Mouse (Mus musculus) limb, embryonic 11.5 days (tissue): ENCODE measurements at regions not wholly inside any gene's neighbourhood (a gene's known extent, or its start where the extent isn't known, plus 50 kb on each side); places are given as distances from the start of the nearest gene placed in this dataset.

Source experiments
- ATAC-seq: fragments of 200-750 bp; cut with Nextera tagmentation; 2 replicates; pipeline ENCODE4 v1.8.0; 2017; ENCODE audit warnings: low read depth; ENCODE audit not compliant: insufficient number of reproducible peaks, low FRiP score, low TSS enrichment
- DNase-seq: peaks from one replicate; pipeline ENCODE4 v3.0.0-alpha.2; 2015; ENCODE audit warnings: low spot score
- H3K27ac ChIP-seq: fragments of 300-500 bp; sonication (generic); replicated peaks from 2 replicates; pipeline ENCODE4 v1.5.1; 2014; ENCODE audit warnings: low read depth, mild to moderate bottlenecking, low read length
- H3K27me3 ChIP-seq: fragments of 300-500 bp; sonication (generic); 2 replicates; pipeline ENCODE4 v1.6.1; 2014; ENCODE audit warnings: mild to moderate bottlenecking, low read length, mixed read lengths; ENCODE audit not compliant: control insufficient read depth, insufficient read depth
- H3K36me3 ChIP-seq: fragments of 300-500 bp; sonication (generic); 2 replicates; pipeline ENCODE4 v1.6.1; 2014; ENCODE audit warnings: mild to moderate bottlenecking, low read length, moderate library complexity, mixed read lengths; ENCODE audit not compliant: control insufficient read depth, insufficient read depth
- H3K4me1 ChIP-seq: fragments of 300-500 bp; sonication (generic); 2 replicates; pipeline ENCODE4 v1.6.1; 2014; ENCODE audit warnings: low read length, mixed read lengths; ENCODE audit not compliant: control insufficient read depth, insufficient read depth
- H3K4me2 ChIP-seq: fragments of 300-500 bp; sonication (generic); 2 replicates; pipeline ENCODE4 v1.6.1; 2014; ENCODE audit warnings: low read depth, mild to moderate bottlenecking, moderate library complexity; ENCODE audit not compliant: severe bottlenecking
- H3K4me3 ChIP-seq: fragments of 300-500 bp; sonication (generic); 2 replicates; pipeline ENCODE4 v1.5.1; 2014; ENCODE audit warnings: low read depth, low read length
- H3K9ac ChIP-seq: fragments of 300-500 bp; sonication (generic); 2 replicates; pipeline ENCODE4 v1.6.1; 2014; ENCODE audit warnings: mild to moderate bottlenecking, low read length
- H3K9me3 ChIP-seq: fragments of 300-500 bp; sonication (generic); 2 replicates; pipeline ENCODE4 v1.6.1; 2016; ENCODE audit warnings: low read length; ENCODE audit not compliant: control insufficient read depth
- WGBS: fragments of 180-500 bp; shearing (Covaris S2); extraction: QIAGEN DNeasy Blood & Tissue Kit; methylation state at CpG from one replicate; pipeline ENCODE4 v1.1.7; 2014; 5-methylcytosine and 5-hydroxymethylcytosine counted together

DNA sequence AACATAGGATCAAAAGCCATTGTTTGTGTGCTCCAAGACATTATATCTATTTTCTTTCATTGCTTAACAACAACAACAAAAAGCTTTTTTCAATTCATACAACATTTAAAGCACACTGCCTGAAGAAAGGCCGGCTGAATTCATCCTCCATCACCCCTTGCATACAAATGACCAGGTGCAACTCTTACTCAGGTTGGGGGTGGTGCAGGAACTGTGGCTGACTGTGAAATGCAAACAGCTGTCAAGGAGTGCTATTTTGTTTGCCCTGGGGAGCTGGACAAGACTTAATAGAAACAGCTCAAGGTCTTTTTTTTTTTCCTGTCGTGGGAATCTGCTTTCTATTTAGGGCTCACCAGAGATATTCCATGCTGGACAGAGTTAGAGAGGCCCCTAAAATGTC lies 406.6 kb upstream of the Cldn34d start:
- H3K9ac ChIP-seq = no peak overlapping the region
- no peak overlapping the region for H3K4me3 ChIP-seq
- H3K4me2 ChIP-seq = no peak overlapping the region
- DNase-seq (no peak), ATAC-seq (no peak)
- no peaks in the 10 kb centered on the region for H3K9me3 ChIP-seq
- H3K27me3 ChIP-seq = no peaks in the 10 kb centered on the region
- WGBS = 15% methylated on average over 2 of the region's 2 CpGs
- H3K4me1 ChIP-seq = no peaks in the 10 kb centered on the region
- no peak overlapping the region for H3K27ac ChIP-seq
- no peaks in the 10 kb centered on the region for H3K36me3 ChIP-seq

- 100% methylated on average over 1 of the region's 1 CpGs for WGBS
Observed at GRCm38 (mm10) chrX:77013890-77014289, 411.2 kb upstream of the Cldn34d start.

GRCm38 (mm10) chrX:77050401-77051381 lies 448.0 kb upstream of the Cldn34d start:
- H3K36me3 ChIP-seq = no peaks in the 10 kb centered on the region
- no peak overlapping the region for H3K4me2 ChIP-seq
- WGBS = 51% methylated on average over 5 of the region's 5 CpGs
- ATAC-seq (no peak), DNase-seq (peak; percentile 32)
- no peaks in the 10 kb centered on the region for H3K4me1 ChIP-seq
- H3K9me3 ChIP-seq = no peaks in the 10 kb centered on the region; the same call in 1 of the 2 replicates
- no peak overlapping the region for H3K4me3 ChIP-seq
- H3K9ac ChIP-seq = no peak overlapping the region
- H3K27me3 ChIP-seq = no peaks in the 10 kb centered on the region
- no peak overlapping the region for H3K27ac ChIP-seq

More at GRCm38 (mm10) chrX:77013890-77014289, 411.2 kb upstream of the Cldn34d start:
- Histone ChIP-seq H3K36me3 (no peaks in the 10 kb centered on the region), H3K9me3 (no peaks in the 10 kb centered on the region), H3K4me2 (no peak overlapping the region), H3K9ac (no peak overlapping the region), H3K27me3 (no peaks in the 10 kb centered on the region), H3K4me1 (no peaks in the 10 kb centered on the region), H3K27ac (no peak overlapping the region), H3K4me3 (no peak overlapping the region)
- ATAC-seq (no peak), DNase-seq (no peak)

DNA sequence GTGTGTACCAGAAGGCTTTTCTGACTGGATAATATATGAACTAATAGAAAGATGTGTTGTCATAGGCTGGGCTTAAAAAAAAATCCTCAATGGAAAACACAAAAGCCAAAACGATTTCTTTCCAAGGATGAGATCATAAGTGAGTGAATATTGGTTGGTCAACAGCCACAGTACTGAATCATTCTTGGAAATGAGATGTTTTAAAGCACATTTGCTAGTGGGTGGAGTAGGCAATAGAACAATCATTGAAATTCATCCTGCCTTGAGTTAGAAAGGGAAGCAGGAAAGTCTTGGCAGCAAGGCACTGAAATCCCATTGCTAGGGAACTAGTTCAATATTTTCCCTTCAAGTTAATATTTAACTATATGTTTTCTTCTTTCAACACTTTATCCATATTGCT lies 449.3 kb upstream of the Cldn34d start:
- no peak for DNase-seq

GRCm38 (mm10) chrX:77079776-77080175 lies 431.0 kb upstream of the Tbl1x start:
- DNase-seq (no peak), ATAC-seq (no peak)
- 74% methylated on average over 4 of the region's 4 CpGs for WGBS
- Histone ChIP-seq H3K36me3 (no peaks in the 10 kb centered on the region), H3K4me1 (no peaks in the 10 kb centered on the region), H3K4me2 (no peak overlapping the region), H3K27ac (no peak overlapping the region), H3K9ac (no peak overlapping the region), H3K9me3 (no peaks in the 10 kb centered on the region), H3K4me3 (no peak overlapping the region), H3K27me3 (no peaks in the 10 kb centered on the region)

More for the DNA sequence above, 449.3 kb upstream of the Cldn34d start:
- H3K4me2 ChIP-seq = no peak overlapping the region
- 80% methylated on average over 1 of the region's 1 CpGs for WGBS
- H3K9ac ChIP-seq = no peak overlapping the region
- H3K9me3 ChIP-seq = no peaks in the 10 kb centered on the region; the same call in 1 of the 2 replicates
- no peaks in the 10 kb centered on the region for H3K27me3 ChIP-seq
- H3K36me3 ChIP-seq = no peaks in the 10 kb centered on the region
- H3K27ac ChIP-seq = no peak overlapping the region
- H3K4me3 ChIP-seq = no peak overlapping the region
- no peak for ATAC-seq
- no peaks in the 10 kb centered on the region for H3K4me1 ChIP-seq

DNA sequence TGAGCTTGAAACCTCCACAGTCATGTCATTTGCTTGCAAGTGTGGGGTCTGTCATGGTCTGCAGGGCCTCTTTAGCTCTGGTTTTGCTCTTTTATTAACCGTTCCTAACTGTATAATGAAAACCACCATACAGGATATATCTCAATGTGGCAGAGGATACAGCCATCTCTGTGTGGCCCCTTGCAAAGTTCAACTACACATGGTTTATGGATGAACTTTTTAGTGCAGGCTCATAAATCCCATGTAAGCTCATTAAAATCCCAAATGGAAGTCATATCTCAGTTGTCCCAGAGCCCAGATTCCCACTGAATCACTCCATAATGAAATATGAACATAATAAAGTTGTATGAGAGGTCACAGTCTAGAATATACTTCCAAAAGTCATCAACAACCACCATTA lies 428.1 kb upstream of the Tbl1x start:
- no peak for ATAC-seq
- H3K4me1 ChIP-seq = no peaks in the 10 kb centered on the region

GRCm38 (mm10) chrX:77121761-77122160 lies 389.1 kb upstream of the Tbl1x start:
- Histone ChIP-seq H3K36me3 (no peaks in the 10 kb centered on the region), H3K27ac (no peak overlapping the region), H3K4me3 (no peak overlapping the region), H3K4me1 (no peaks in the 10 kb centered on the region), H3K9ac (no peak overlapping the region), H3K4me2 (no peak overlapping the region), H3K27me3 (no peaks in the 10 kb centered on the region), H3K9me3 (no peaks in the 10 kb centered on the region)
- DNase-seq (no peak), ATAC-seq (no peak)
- 51% methylated on average over 2 of the region's 2 CpGs for WGBS

More for the DNA sequence above, 428.1 kb upstream of the Tbl1x start:
- no peaks in the 10 kb centered on the region for H3K9me3 ChIP-seq
- H3K36me3 ChIP-seq = no peaks in the 10 kb centered on the region
- H3K27me3 ChIP-seq = no peaks in the 10 kb centered on the region
- no peak for DNase-seq
- H3K4me2 ChIP-seq = no peak overlapping the region
- H3K4me3 ChIP-seq = no peak overlapping the region
- H3K9ac ChIP-seq = no peak overlapping the region
- 59% methylated on average over 1 of the region's 1 CpGs for WGBS
- H3K27ac ChIP-seq = no peak overlapping the region
